Mouse (Mus musculus): ENCODE measurements around the gene Thbd. TPM values are rescaled to one million over a fixed set of nuclear protein-coding genes. Genes with fewer than 3 reads are reported as not detected.
A peak's percentile ranks its signal among the peaks of the same experiment; 100 is the strongest.

Thbd gene
- 10 to 100 TPM; 31.2 to 46.2 TPM for total RNA-seq (2021)
- long read RNA-seq, experiment 1, transcript Thbd-201 (1 exons, 3,723 nt): major isoform, 48 of 48 reads
- long read RNA-seq, experiment 1, partial matches to known transcripts: 0 of 48 reads
- long read RNA-seq, experiment 1, other reads (novel, unspliced or antisense): 0 of 48 reads
- long read RNA-seq, experiment 2, transcript Thbd-201 (1 exons, 3,723 nt): major isoform, 27 of 28 reads
- long read RNA-seq, experiment 2, partial matches to known transcripts: 0 of 28 reads
- long read RNA-seq, experiment 2, other reads (novel, unspliced or antisense): 1 of 28 reads

DNA sequence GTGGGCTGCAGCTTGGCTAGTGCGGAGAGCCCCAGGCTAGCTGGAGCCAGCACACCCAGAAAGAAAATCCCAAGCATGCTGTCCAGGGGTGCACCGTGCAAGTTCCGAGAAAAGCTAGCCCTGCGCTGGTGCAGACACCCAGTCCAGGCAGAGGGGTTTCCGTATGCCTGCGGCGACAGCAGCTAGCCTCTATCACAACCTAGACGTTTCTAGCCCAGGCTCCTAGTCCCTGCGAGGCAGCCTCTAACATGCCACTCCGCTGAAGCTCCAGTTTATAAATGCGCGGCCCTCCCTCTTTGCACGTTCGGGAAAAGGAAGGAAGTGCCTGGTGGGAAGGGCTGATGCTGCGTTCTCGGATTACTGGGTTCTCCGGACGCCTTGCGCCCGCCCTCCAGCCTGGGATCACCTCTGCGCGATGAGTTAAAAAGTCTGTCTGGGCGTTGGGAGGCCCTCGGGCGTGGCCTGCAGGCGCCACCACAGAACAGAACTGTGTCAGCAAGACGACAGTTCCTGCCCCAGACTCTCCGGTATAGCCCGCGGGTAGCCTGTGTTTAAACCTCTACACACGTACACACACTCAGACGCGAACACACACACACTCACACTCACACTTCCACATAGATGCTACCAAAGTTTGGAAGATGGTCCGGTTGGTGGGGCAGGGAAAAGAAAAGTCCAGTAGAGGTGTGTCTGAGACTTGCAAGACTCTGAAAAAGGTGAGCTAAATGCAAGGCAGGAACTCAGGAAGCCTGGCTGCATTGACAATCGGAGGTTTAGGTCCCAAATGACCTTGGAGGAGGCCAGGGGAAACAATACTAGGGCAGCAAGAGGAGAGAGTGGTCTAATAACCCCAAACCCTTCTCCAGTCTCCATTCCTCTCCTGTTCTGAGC lies at the start of gene Thbd:
Gene Thbd (minus strand): TSS at position 319 of the 891 bp plus-strand sequence.
- DNase-seq (ENCODE audit: low spot score in 2 of 2): peak; percentile 57 to 59

DNA sequence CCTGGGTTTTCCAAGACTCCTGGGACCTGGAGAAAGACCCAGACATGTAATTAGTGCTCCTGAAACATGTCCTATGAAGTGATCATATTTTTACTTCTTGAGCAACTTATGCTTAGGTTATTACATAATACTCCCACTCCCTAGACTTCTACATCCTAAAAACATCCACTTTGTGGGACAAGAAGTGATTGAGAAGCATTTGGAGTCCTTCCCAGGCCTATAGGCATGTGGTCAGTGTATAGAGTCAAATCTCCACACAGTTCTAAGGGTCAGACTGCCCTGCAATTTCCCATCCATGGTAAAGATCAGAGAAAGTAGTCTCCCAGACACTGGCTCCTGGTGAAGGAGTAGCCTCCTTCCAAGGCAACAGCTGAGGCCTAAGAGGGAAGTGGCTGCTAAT lies 47.4 kb upstream of the Thbd start:
- DNase-seq (ENCODE audit: low spot score in 2 of 2): no peak

DNA sequence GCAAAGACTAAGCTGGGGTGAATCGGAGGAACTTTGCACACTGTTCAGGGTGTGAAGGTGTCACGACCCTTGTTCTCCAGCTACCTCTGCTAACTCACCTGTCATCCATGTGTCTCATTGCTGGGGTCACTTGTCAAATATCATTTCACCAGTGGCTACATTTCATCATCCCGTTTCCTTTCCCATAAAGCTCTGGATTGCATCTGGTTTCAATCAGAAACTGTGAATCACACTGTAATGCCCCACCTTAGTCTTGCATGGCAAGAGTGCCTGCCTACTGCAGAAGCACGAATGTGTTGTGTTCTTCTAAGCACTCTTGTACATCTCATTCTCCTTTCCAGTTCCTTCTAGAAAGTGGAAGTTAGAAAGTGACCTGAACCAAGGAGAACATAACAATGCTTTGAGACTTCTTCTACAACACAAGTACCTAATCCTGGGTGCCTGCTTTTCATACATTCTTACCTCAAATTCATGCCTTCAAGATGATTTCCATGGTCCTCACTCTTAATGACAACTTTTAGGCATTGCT lies 46.1 kb upstream of the Thbd start:
- DNase-seq (ENCODE audit: low spot score in 2 of 2): no peak

DNA sequence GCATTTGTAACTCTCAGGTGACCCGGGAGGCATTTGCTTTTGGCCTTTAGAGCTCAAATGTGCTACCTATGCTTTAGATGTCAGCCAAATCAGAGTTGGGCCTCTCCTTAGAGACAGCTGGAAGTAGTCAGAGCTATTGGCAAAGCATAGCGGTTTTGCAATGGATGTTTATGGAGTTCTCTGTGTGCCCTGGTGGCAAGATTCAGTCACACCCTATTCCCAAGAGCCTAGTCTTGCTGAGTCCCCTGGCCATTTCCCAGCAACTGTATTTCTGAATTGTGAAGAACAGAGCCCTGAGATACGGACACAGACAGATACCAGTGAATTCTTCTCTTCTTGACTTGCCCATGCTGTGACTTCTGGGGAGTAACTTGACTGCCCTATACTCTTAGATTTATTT lies 45.1 kb upstream of the Thbd start:
- DNase-seq (ENCODE audit: low spot score in 2 of 2): no peak

DNA sequence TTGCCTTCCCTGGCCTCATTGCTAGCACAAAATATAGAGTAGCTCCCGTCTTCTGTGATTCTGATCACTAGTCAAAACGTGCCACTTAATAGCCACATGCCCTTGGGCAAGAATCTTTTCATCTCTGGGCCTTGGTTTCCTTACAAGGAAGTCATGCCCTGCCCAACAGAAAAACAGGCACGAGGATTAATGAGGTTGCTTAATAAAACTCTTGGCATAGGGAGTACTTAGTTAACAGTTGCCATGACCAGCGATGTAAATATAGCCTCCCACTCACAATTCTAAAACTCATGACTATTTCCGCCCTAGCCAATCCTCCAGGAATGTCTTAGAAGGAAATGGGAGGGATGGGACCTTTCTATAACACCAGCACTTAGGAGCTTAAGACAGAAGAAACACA lies 43.5 kb upstream of the Thbd start:
- no peak for DNase-seq (ENCODE audit: low spot score in 2 of 2)

DNA sequence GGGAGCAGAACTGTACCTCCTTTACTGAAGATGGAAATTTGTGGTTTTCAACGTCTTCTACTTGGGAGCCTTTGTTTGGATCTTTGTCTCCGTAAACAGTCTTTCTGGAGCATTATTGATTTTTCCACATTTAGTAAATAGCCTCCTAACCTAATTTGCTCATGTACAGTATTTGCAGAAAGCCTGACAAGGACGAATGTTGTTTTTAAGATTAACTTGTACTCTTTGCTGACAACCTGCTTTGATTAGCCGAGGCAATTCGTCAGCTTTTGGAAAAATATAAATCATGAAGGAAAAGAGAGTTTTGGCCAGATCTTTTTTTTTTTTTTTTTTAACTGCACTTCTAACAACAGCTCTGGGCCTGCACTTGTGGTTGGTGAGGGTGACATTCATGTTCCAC lies 42.6 kb upstream of the Thbd start:
- DNase-seq (ENCODE audit: low spot score in 2 of 2): no peak

DNA sequence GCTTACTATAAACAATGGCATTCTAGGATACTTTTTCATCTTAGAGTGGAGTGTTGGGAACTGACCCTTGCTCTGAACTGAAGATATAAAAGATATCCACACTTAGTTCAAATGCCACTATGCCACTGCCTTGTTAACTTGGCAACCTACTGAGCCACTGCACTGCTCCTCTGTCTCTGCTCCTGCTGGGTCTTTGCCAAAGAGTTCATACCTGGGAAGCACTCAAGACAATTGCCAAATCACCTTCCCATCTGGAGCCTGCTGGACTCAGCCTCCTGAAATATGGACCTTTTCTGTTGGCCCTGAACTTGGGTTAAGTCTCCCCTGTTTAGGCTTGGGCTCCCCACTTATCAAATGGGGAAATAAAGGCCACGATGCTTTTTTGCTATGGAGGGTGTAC lies 41.7 kb upstream of the Thbd start:
- DNase-seq (ENCODE audit: low spot score in 2 of 2): no peak

DNA sequence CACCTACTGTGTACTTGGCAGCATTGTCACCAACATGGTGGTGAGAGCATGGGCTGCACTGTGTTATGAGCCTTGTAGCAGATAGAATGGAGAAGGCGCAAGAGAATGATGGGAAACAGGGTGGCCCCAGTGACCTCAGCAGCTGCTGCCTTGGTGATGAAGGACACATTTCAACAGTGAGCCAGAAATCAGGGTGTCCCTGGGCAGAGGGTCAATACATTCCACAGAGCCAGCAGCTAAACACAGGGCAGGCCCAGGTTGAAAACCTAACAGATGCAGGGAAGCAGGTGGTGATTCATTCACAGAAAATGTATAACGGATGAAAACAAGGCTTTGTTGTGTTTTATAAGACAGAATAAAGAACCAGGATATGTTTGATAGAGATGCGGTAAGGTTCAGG lies 38.5 kb upstream of the Thbd start:
- peak in 1 of 2 experiments; percentile 12 for DNase-seq (ENCODE audit: low spot score in 2 of 2)

DNA sequence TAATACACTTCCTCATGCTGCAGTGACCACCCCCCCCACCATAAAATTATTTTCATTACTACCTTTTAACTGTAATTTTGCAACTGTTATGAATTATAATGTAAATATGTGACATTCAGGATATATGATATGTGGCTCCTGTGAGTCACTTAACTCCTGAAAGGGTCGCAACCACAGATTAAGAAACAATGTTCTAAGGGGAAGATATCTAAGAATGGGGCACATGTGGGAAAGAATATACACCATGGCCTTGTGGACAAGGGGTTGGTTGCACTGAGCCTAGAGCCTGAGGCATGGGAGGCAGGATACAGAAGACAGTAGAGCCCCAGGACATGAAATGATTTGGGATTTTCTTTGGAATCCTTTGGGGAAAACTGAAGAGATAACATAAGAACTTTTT lies 37.6 kb upstream of the Thbd start:
- DNase-seq (ENCODE audit: low spot score in 2 of 2): no peak

DNA sequence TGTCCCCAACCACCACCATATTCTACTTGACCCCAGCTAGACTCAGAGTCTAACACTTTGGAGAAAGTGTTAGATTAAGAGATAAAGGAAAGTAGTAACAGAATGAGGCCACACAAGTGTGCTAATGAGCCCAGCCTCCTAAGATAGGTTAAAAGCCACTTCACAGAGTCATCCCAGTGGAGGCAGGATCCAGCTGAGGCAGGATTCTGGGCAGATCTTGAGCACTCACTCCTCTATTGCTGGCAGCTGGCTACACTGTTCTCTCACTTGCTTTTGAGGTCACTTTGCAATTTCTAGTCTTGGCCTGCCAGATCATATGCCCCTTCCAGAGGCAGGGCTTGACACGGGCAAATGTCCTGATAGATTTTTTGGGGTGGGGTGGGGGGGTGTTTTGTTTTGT lies 36.5 kb upstream of the Thbd start:
- no peak for DNase-seq (ENCODE audit: low spot score in 2 of 2)

DNA sequence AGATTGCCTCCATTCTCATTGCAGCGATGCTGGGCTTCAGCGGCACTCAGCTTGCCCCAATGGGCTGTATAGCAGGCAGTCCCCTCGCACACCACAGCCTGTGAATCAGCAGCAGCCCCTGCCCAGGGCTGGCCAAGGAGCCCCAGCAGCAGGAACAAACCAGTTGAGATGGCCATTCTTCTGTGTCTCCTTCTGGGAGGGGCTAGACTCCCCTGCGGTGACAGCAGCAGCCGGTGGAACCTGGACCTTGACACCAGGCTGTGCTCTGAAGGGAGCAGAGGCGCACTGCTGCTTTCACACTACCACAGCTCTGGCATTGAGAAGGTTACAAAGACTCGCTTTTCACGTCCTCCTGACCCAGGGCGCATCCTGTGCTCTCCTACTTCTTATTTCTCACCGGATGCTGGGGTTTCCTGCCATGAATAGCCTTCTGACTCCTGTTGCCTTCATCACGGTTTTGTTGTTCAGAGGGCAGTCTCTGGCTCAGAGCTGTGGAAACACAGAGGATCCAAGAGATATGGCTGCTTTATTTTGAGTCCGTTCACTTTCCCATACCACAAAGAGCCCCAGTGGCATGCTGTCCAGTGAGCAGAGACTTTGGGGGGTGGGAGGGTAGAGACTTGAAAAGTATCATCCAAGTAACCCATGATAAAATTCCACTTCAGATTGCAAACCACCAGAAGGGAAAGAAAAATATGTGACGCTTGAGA lies 35.4 kb upstream of the Thbd start, which contains the start of gene Cd93:
Gene Cd93 (minus strand): TSS at position 315 of the 710 bp plus-strand sequence.
- peak; percentile 23 to 37 for DNase-seq (ENCODE audit: low spot score in 2 of 2)

DNA sequence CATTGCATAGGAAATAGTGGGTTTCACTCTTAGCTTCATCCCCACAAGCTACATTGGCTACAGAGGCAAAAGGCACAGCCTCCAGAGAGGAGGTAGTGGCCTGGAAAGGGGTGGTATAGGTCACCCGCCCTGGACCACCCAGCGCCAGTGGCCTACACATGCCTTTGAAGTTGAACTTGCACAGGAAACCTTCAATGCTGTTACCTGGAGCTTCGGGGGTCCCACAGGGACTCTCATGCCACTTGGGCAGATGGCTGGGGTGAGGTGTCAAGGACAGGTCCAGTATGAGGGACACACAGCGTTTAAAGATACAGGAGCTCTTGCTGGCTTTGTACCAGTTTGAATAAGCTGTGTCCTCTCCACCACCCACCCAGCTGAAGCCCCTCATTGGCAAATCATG lies 34.7 kb upstream of the Thbd start:
- DNase-seq (ENCODE audit: low spot score in 2 of 2): no peak

DNA sequence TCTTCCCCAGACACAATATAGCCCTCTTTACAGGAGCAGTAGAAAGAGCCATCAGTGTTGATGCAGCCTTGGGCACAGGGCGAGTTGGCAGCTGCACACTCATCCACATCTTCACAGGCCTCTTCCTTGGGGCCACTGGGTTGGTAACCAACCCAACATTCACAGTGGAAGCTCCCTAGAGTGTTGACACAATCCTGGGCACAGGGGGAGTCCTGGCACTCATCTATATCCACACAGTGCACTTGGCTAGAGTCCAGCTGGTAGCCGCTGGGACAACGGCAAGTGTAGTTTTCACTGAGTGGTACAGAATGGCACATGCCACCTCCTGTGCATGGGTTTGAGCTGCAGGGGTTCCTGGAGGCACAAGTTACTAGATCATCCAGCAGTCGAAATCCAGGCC lies 34.2 kb upstream of the Thbd start:
- peak in 1 of 2 experiments; percentile 23 for DNase-seq (ENCODE audit: low spot score in 2 of 2)

DNA sequence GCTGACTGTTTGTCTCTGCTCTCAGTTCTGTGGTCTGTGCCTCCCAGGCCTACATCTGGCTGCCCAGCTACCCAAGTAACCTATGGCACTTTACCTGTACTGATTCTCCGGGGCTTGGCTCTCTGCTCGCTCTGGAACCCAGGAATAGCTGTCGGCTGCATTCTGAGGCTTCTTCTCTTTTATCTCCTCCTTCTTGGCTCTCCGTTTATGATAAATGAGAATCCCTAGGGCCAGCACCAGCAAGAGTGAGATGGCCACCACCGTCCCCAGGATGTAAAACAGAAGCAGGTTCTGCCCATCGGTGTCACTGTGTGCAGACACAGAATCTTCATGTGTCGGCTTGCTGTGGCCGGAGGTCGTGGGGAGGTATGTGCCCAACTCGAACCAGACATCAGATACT lies 33.4 kb upstream of the Thbd start:
- DNase-seq (ENCODE audit: low spot score in 2 of 2): no peak

DNA sequence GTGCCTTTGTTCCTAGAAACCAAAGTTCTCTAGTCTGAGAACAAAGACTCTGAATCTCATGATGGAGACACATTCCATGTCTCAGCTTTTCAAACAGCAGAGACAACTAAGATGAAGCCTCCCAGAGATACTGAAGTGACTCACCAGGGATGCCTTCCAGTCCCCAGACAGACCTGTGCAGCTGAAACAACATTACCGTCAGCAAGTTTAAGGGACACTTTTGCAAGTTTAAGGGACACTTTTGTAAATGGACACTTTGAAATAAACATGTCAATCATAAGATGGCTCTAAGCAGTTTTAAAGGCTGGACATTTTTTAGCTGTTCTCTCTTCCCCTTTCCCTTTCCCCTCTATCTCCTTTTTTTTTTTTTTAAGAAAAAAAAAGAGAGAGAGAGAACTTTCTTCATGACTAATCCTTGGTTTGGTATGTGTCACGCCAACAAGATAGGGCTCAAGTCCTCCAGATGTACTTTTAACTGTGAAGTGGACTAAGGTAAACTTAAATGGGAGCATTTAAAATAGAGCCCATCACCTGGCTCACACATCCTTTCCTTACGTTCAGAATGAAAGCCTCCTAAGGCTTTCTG lies 31.8 kb upstream of the Thbd start:
- no peak for DNase-seq (ENCODE audit: low spot score in 2 of 2)

DNA sequence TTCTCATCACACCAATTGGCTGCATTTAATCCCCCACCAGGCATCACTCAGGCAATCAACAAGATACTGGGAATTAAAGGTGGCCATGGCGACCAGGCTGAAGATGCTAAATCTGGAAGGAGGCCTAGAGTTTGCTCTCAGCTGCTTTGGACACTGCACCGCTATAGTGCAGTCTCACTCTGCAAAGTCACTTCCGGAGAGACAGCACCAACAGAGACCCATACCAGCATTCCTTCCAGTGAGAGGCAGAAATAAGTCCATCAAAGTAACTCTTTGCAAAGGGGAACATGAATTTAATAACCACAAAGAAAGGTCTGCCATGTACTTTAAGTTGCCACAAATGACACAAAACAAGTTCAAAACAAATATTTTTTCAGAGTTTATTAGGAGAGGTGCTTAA lies 28.3 kb upstream of the Thbd start:
- no peak for DNase-seq (ENCODE audit: low spot score in 2 of 2)

DNA sequence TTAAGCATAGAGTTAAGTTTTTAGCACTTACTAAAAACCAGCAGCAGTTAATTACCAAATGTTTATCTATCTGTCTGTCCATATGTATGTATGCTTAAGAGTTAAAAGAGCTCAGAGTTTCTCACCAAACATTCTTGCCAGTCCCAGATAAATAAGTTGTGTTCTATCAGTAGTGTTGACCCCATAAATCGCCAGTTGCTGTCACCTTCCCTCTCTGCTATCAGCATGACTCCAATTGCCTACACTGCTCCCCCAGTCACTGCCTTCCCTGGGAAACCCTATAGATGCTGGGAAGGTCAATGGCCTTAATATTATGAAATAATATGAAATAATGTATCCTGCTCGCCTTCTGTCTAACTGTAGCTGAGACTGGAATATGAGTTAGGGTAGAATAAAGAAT lies 24.4 kb upstream of the Thbd start:
- no peak for DNase-seq (ENCODE audit: low spot score in 2 of 2)

DNA sequence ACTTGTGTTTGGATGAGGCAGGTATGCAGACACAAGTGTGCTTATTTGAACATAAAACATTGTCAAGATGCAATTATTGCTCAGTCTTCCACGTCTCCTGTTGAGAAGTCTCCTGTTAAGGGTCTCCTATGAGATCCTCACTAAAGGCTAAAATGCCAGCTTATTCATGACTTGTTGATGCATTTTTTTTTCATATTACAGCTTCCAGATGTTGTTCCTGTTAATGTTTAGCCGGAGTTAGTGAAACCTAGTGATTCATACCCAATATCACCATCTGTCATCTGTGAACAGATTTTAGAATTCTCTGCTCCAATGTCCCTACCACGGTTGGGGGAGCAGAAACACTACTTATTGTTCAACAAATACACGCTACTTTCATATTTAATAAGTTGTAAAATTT lies 23.0 kb upstream of the Thbd start:
- no peak for DNase-seq (ENCODE audit: low spot score in 2 of 2)

DNA sequence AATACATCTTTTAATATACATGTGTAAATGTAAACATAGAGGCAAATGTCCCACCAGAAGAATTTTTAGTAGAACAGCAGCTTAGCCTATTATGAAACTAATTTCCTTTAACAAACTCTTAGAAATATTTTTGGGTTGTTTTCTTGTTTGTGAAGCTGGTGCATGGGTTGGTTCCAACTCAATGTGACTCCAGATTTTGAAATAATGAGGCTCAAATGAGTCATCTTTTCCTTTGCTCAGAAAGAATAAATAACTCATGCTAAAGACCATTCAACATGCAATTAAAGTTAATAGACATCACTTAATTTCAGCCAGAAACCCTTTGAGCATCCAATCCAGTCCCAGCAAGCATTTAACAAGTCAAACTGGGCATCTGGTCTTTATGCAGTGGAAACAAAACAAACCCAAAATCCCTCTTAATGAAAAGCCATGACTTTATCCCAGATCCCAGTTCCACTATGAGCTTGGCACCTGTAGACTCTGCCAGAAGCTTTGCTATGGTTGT lies 21.1 kb upstream of the Thbd start:
- no peak for DNase-seq (ENCODE audit: low spot score in 2 of 2)

DNA sequence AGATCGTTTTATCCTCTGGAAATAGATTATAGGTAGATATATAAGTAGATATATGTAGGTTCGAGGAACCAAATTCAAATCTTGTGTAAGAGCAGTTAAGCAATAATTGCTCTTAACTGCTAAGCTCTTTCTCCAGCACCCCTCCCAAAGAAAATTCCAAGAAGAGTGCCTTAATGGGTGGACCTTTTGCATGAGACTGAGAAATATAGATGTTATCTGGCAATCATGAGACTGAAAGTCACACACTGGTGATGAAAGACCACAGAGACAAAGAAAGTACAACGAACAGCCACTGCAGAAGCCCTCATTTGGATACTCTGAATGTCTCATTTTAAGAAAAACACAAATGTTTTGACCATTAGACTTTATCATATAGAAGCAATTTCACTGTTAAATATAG lies 20.5 kb upstream of the Thbd start:
- DNase-seq (ENCODE audit: low spot score in 2 of 2): no peak

DNA sequence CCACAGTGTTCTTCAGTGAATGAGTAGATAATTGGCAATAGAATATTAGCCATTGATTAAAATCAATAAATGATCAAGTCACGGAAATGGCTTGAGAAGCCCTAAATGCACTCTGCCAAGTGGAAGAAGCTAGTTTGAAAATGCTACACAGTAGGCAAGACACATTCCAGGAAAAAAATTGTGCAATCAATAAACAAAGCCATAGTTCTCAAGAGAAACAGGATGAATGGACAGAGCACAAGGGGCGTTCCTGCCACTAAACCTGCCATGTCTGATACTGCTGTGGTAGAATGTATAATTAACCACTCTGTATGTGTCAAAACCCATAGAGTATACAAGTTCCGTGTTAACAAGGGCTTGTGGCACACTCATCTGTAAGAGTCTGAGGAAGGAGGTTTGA lies 19.6 kb upstream of the Thbd start:
- DNase-seq (ENCODE audit: low spot score in 2 of 2): no peak
